Comparison of ENCODE assay signal across 16 mouse cellular contexts in genomic region chr5:134644121-134644520, GRCm38 (mm10). TPM values are rescaled to one million over a fixed set of nuclear protein-coding genes. Genes with fewer than 3 reads are reported as not detected.
DNase-seq lines count a peak whose midpoint lies in the region; ATAC-seq and TF ChIP-seq lines count a peak whose summit lies in the region.
"Had no signal": no experiment of that assay in that cellular context is flagged by ENCODE, and none has a peak within 500 bp of the region (broad histone marks: within the 10 kb centered on the region; RNA-seq: fewer than 3 reads in every experiment).

No protein-coding gene starts in this region.

- ATAC-seq in kidney, postnatal 0 days (replicated peaks; ENCODE audit: low FRiP score, low read depth): no peak
- ATAC-seq in midbrain, postnatal 0 days (ENCODE audit: low FRiP score): no peak
- no peak for ATAC-seq in midbrain, embryonic 16.5 days
- no peak for ATAC-seq in megakaryocyte-erythroid progenitor cell, adult 5-6 weeks (replicated peaks; ENCODE audit: low FRiP score, low TSS enrichment, poor library complexity, severe bottlenecking)
- ATAC-seq: forebrain, postnatal 0 days; inflammation-experienced regulatory T-cells, adult 6 months had no signal

- no peak overlapping the region for H3K4me2 ChIP-seq in kidney, postnatal 0 days (ENCODE audit: low read length)
- H3K4me2 ChIP-seq in midbrain, postnatal 0 days (ENCODE audit: low read depth, low read length, poor library complexity, severe bottlenecking): no peak overlapping the region
- no peak overlapping the region for H3K4me2 ChIP-seq in midbrain, embryonic 16.5 days (ENCODE audit: low read length)
- H3K4me2 ChIP-seq: limb, embryonic 15.5 days had no signal

- DNase-seq in gastrocnemius, adult 2 months: no peak
- DNase-seq in gastrocnemius, postnatal 25 days: no peak
- DNase-seq in kidney, postnatal 0 days (ENCODE audit: low spot score): no peak
- no peak for DNase-seq in kidney, postnatal 36 days
- no peak for DNase-seq in midbrain, postnatal 0 days (ENCODE audit: low spot score)
- DNase-seq in retina, postnatal 1 day: no peak
- DNase-seq: cerebellum, adult 2 months; forebrain, postnatal 0 days; gastrocnemius, postnatal 14 days; right cerebral cortex, postnatal 25 days had no signal

- 72% methylated on average over 1 of the region's 1 CpGs for WGBS in kidney, postnatal 0 days
- 74% methylated on average over 1 of the region's 1 CpGs for WGBS in midbrain, postnatal 0 days
- 88% methylated on average over 1 of the region's 1 CpGs for WGBS in midbrain, embryonic 16.5 days

- no peaks in the 10 kb centered on the region for H3K4me1 ChIP-seq in kidney, postnatal 0 days (replicated peaks; ENCODE audit: insufficient read depth, low read length)
- no peaks in the 10 kb centered on the region for H3K4me1 ChIP-seq in midbrain, postnatal 0 days (ENCODE audit: insufficient read depth, low read length)
- peaks cover 4% of the 10 kb centered on the region for H3K4me1 ChIP-seq in midbrain, embryonic 16.5 days (ENCODE audit: control insufficient read depth, insufficient read depth, low read length)

- intact Hi-C loops in gastrocnemius, adult 2 months (cut with DNase I): no loop called here

- peak overlapping the region; percentile 74 for H3K27ac ChIP-seq in gastrocnemius, adult 2 months
- H3K27ac ChIP-seq in kidney, postnatal 0 days: peak overlapping the region; percentile 60; the same call in 1 of the 2 replicates
- H3K27ac ChIP-seq in midbrain, postnatal 0 days (ENCODE audit: low read depth, low read length): no peak overlapping the region
- H3K27ac ChIP-seq in midbrain, embryonic 16.5 days (ENCODE audit: low read length): no peak overlapping the region
- H3K27ac ChIP-seq: limb, embryonic 15.5 days; midbrain, embryonic 10.5 days had no signal

- H3K9ac ChIP-seq in kidney, postnatal 0 days (ENCODE audit: low read depth, low read length): no peak overlapping the region
- no peak overlapping the region for H3K9ac ChIP-seq in midbrain, postnatal 0 days (replicated peaks; ENCODE audit: low read length, poor library complexity, severe bottlenecking)
- no peak overlapping the region for H3K9ac ChIP-seq in midbrain, embryonic 16.5 days (ENCODE audit: low read depth, low read length)
- H3K9ac ChIP-seq: forebrain, postnatal 0 days; limb, embryonic 15.5 days had no signal

- no peaks in the 10 kb centered on the region for H3K36me3 ChIP-seq in kidney, postnatal 0 days (ENCODE audit: insufficient read depth, low read length)
- no peaks in the 10 kb centered on the region for H3K36me3 ChIP-seq in midbrain, postnatal 0 days (ENCODE audit: insufficient read depth, low read length)
- H3K36me3 ChIP-seq in midbrain, embryonic 16.5 days (ENCODE audit: control insufficient read depth, insufficient read depth, low read length): no peaks in the 10 kb centered on the region
- H3K36me3 ChIP-seq: limb, embryonic 15.5 days; midbrain, embryonic 10.5 days had no signal

- H3K27me3 ChIP-seq in kidney, postnatal 0 days (ENCODE audit: insufficient read depth, low read length): no peaks in the 10 kb centered on the region
- no peaks in the 10 kb centered on the region for H3K27me3 ChIP-seq in midbrain, postnatal 0 days (ENCODE audit: insufficient read depth, low read length)
- no peaks in the 10 kb centered on the region for H3K27me3 ChIP-seq in midbrain, embryonic 16.5 days (ENCODE audit: control insufficient read depth, insufficient read depth, low read depth, low read length)
- H3K27me3 ChIP-seq: limb, embryonic 15.5 days had no signal

- no peak overlapping the region for H3K4me3 ChIP-seq in gastrocnemius, adult 2 months
- no peak overlapping the region for H3K4me3 ChIP-seq in kidney, postnatal 0 days (replicated peaks; ENCODE audit: low read depth, low read length)
- no peak overlapping the region for H3K4me3 ChIP-seq in midbrain, postnatal 0 days (ENCODE audit: low read depth, low read length)
- H3K4me3 ChIP-seq in midbrain, embryonic 16.5 days (ENCODE audit: low read depth, low read length): no peak overlapping the region
- H3K4me3 ChIP-seq: limb, embryonic 15.5 days; midbrain, embryonic 10.5 days; myocyte had no signal

- TF ChIP-seq CTCF in gastrocnemius, adult 2 months (IDR thresholded peaks at IDR 0.05): no peak
- TF ChIP-seq CTCF in kidney, postnatal 0 days (IDR thresholded peaks at IDR 0.05; ENCODE audit: low read depth): peak; percentile 32; the same call in 1 of the 2 replicates
- TF ChIP-seq CTCF in midbrain, postnatal 0 days (IDR thresholded peaks at IDR 0.05): 0 out of 2 replicates have a peak, but pooled peaks have one; percentile 26

- no peaks in the 10 kb centered on the region for H3K9me3 ChIP-seq in kidney, postnatal 0 days (replicated peaks; ENCODE audit: low read length)
- no peaks in the 10 kb centered on the region for H3K9me3 ChIP-seq in midbrain, postnatal 0 days (ENCODE audit: low read length)
- H3K9me3 ChIP-seq in midbrain, embryonic 16.5 days (replicated peaks; ENCODE audit: control insufficient read depth, low read length, poor library complexity, severe bottlenecking): no peaks in the 10 kb centered on the region
- H3K9me3 ChIP-seq: limb, embryonic 15.5 days; midbrain, embryonic 10.5 days had no signal

RNA-seq across cellular contexts. Expression of gene Eif4h, which starts 4.8 kb away (rescaled TPM):
- total RNA-seq in gastrocnemius, adult 2 months (2021): 100 to 1,000 TPM in 1 of 2 experiments, 10 to 100 TPM in 1; 92.2 to 105 TPM
- 10 to 100 TPM; 85.7 to 97.7 TPM for total RNA-seq in gastrocnemius, postnatal 25 days (2021)
- 327 and 365 TPM in 2 replicates for polyA plus RNA-seq in kidney, postnatal 0 days (2015; fragmentation: Nextera tagmentation; extraction: Ambion mirVana)
- total RNA-seq in midbrain, postnatal 0 days (2014; rRNA removed): 424 and 435 TPM in 2 replicates
- 302 and 311 TPM in 2 replicates for polyA plus RNA-seq in midbrain, postnatal 0 days (2015; fragmentation: Nextera tagmentation; extraction: Ambion mirVana)
- 321 and 329 TPM in 2 replicates for polyA plus RNA-seq in midbrain, embryonic 16.5 days (2015; fragmentation: Nextera tagmentation; extraction: Ambion mirVana)
- 253 and 273 TPM in 2 replicates for total RNA-seq in megakaryocyte-erythroid progenitor cell, adult 5-6 weeks (2014; fragmentation: Nextera tagmentation)
- total RNA-seq in megakaryocyte-erythroid progenitor cell, adult 5-6 weeks (2017): 220 and 233 TPM in 2 replicates

RNA-seq across cellular contexts. Expression of gene Lat2, which starts 29.3 kb away (rescaled TPM):
- 1 to 10 TPM in 1 of 2 experiments, under 1 TPM in 1; 0.87 to 1.2 TPM for total RNA-seq in gastrocnemius, adult 2 months (2021)
- total RNA-seq in gastrocnemius, postnatal 25 days (2021): under 1 TPM; 0.41 to 0.99 TPM
- polyA plus RNA-seq in kidney, postnatal 0 days (2015; fragmentation: Nextera tagmentation; extraction: Ambion mirVana): 0.45 and 0.93 TPM in 2 replicates
- total RNA-seq in midbrain, postnatal 0 days (2014; rRNA removed): 0.44 and 2.8 TPM in 2 replicates
- 1.6 and 2.2 TPM in 2 replicates for polyA plus RNA-seq in midbrain, postnatal 0 days (2015; fragmentation: Nextera tagmentation; extraction: Ambion mirVana)
- 2.4 and 2.7 TPM in 2 replicates for polyA plus RNA-seq in midbrain, embryonic 16.5 days (2015; fragmentation: Nextera tagmentation; extraction: Ambion mirVana)
- 8.5 and 9.8 TPM in 2 replicates for total RNA-seq in megakaryocyte-erythroid progenitor cell, adult 5-6 weeks (2014; fragmentation: Nextera tagmentation)
- total RNA-seq in megakaryocyte-erythroid progenitor cell, adult 5-6 weeks (2017): 7.2 and 14.6 TPM in 2 replicates

RNA-seq across cellular contexts. Expression of gene Limk1, which starts 44.3 kb away (rescaled TPM):
- total RNA-seq in gastrocnemius, adult 2 months (2021): 1 to 10 TPM; 1.5 to 2.2 TPM
- 1 to 10 TPM; 2.7 to 2.8 TPM for total RNA-seq in gastrocnemius, postnatal 25 days (2021)
- 3.4 and 3.6 TPM in 2 replicates for polyA plus RNA-seq in kidney, postnatal 0 days (2015; fragmentation: Nextera tagmentation; extraction: Ambion mirVana)
- 72.9 and 76.5 TPM in 2 replicates for total RNA-seq in midbrain, postnatal 0 days (2014; rRNA removed)
- 15.5 and 16.7 TPM in 2 replicates for polyA plus RNA-seq in midbrain, postnatal 0 days (2015; fragmentation: Nextera tagmentation; extraction: Ambion mirVana)
- polyA plus RNA-seq in midbrain, embryonic 16.5 days (2015; fragmentation: Nextera tagmentation; extraction: Ambion mirVana): 17.8 and 20.1 TPM in 2 replicates
- total RNA-seq in megakaryocyte-erythroid progenitor cell, adult 5-6 weeks (2014; fragmentation: Nextera tagmentation): 6.9 and 8.4 TPM in 2 replicates
- total RNA-seq in megakaryocyte-erythroid progenitor cell, adult 5-6 weeks (2017): 3.3 and 3.8 TPM in 2 replicates

Comparison
In these comparisons a context has a peak if more than half of its experiments do, and no peak if none do; other contexts are left out.
1. H3K27ac ChIP-seq: peak in gastrocnemius, adult 2 months (single experiment) and kidney, postnatal 0 days (single experiment); none in midbrain, postnatal 0 days (single experiment) and midbrain, embryonic 16.5 days (single experiment).